Mouse (Mus musculus) liver, adult 2 months (tissue): ENCODE results near the gene 9530068E07Rik.

Source experiments
- CTCF ChIP-seq: fragments of 200-500 bp; IDR thresholded peaks from 2 replicates; pipeline ENCODE4 v1.5.1; 2011; ENCODE audit warnings: low read depth, low read length, control low read depth
- POLR2A ChIP-seq: fragments of 200-500 bp; IDR thresholded peaks from 2 replicates; pipeline ENCODE4 v1.6.1; 2011; ENCODE audit warnings: low read length, control low read depth; ENCODE audit not compliant: insufficient read depth; ENCODE audit errors: extremely low read depth

DNA sequence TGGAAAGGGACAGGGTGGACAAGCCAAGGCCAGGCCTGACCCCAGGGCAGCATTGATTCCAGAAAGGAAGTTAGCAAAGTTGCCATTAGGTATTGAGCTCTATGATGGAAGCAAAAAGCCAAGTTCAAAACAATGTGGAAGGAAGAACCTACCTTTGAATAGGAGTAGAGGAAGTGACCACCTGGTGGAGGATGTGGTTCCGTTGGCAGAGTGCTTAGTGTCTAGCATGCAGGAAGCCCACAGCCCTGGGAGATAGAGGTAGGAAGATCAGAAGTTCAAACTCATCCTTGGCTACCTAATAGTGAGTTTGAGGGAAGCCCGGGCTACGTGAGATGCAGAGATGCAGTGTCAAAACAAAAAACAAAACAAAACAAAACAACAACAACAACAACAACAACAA, 44.0 kb upstream of the 9530068E07Rik start:
- TF ChIP-seq CTCF (no peak), POLR2A (no peak)
